Mouse (Mus musculus) lung, postnatal 25 days (tissue): ENCODE results near the gene Cacna1b.

ENCODE experiments used
- DNase-seq: peaks from one replicate; pipeline ENCODE4 v3.0.0; 2022; ENCODE audit warnings: low spot score

The Cacna1b gene

GRCm38 (mm10) chr2:24718906-24719305 lies 44.0 kb downstream of the Cacna1b start:
- no peak for DNase-seq

GRCm38 (mm10) chr2:24717963-24718362 lies 45.0 kb downstream of the Cacna1b start:
- no peak for DNase-seq

GRCm38 (mm10) chr2:24717461-24717860 lies 45.5 kb downstream of the Cacna1b start:
- DNase-seq: no peak

- DNase-seq: no peak
Measured at GRCm38 (mm10) chr2:24705929-24706328, 57.0 kb downstream of the Cacna1b start.

- DNase-seq: no peak
Measured at GRCm38 (mm10) chr2:24702208-24702957, 60.6 kb downstream of the Cacna1b start.

GRCm38 (mm10) chr2:24697281-24697980 lies 65.5 kb downstream of the Cacna1b start:
- DNase-seq: no peak

GRCm38 (mm10) chr2:24692371-24692770 lies 70.6 kb downstream of the Cacna1b start:
- DNase-seq: no peak

GRCm38 (mm10) chr2:24690356-24690755 lies 72.6 kb downstream of the Cacna1b start:
- no peak for DNase-seq

- DNase-seq: no peak
Measured at GRCm38 (mm10) chr2:24685347-24685746, 77.6 kb downstream of the Cacna1b start.

- DNase-seq: no peak
Measured at GRCm38 (mm10) chr2:24684796-24685195, 78.2 kb downstream of the Cacna1b start.

- no peak for DNase-seq
Measured at GRCm38 (mm10) chr2:24683266-24683665, 79.7 kb downstream of the Cacna1b start.

GRCm38 (mm10) chr2:24680731-24681130 lies 82.2 kb downstream of the Cacna1b start:
- DNase-seq: no peak

GRCm38 (mm10) chr2:24680176-24680575 lies 82.8 kb downstream of the Cacna1b start:
- DNase-seq: no peak

- DNase-seq: peak; percentile 27
Measured at GRCm38 (mm10) chr2:24679012-24679651, 83.8 kb downstream of the Cacna1b start.

- DNase-seq: no peak
Measured at GRCm38 (mm10) chr2:24678538-24678937, 84.4 kb downstream of the Cacna1b start.

GRCm38 (mm10) chr2:24678110-24678509 lies 84.8 kb downstream of the Cacna1b start:
- no peak for DNase-seq

GRCm38 (mm10) chr2:24677629-24678028 lies 85.3 kb downstream of the Cacna1b start:
- no peak for DNase-seq

GRCm38 (mm10) chr2:24674432-24675006 lies 88.4 kb downstream of the Cacna1b start:
- peak; percentile 36 for DNase-seq

GRCm38 (mm10) chr2:24668598-24668997 lies 94.4 kb downstream of the Cacna1b start:
- DNase-seq: no peak

- no peak for DNase-seq
Measured at GRCm38 (mm10) chr2:24664678-24665257, 98.2 kb downstream of the Cacna1b start.

- peak; percentile 32 for DNase-seq
Measured at GRCm38 (mm10) chr2:24659150-24659775, 103.7 kb downstream of the Cacna1b start.

GRCm38 (mm10) chr2:24648503-24648902 lies 114.4 kb downstream of the Cacna1b start:
- no peak for DNase-seq
